Mouse (Mus musculus): ENCODE data around the gene Pkd1. TPM values are rescaled to one million over a fixed set of nuclear protein-coding genes. Genes with fewer than 3 reads are reported as not detected.

The Pkd1 gene
- polyA plus RNA-seq (2014; fragmentation: Illumina TruSeq; extraction: RNeasy Lipid Tissue Mini Kit (QIAGEN cat#74804); ENCODE audit: low read depth, low replicate concordance): 12.2 TPM

GRCm38 (mm10) chr17:24549618-24550415, at the start of gene Pkd1:
Gene Pkd1 (plus strand): TSS chr17:24549834.

DNA sequence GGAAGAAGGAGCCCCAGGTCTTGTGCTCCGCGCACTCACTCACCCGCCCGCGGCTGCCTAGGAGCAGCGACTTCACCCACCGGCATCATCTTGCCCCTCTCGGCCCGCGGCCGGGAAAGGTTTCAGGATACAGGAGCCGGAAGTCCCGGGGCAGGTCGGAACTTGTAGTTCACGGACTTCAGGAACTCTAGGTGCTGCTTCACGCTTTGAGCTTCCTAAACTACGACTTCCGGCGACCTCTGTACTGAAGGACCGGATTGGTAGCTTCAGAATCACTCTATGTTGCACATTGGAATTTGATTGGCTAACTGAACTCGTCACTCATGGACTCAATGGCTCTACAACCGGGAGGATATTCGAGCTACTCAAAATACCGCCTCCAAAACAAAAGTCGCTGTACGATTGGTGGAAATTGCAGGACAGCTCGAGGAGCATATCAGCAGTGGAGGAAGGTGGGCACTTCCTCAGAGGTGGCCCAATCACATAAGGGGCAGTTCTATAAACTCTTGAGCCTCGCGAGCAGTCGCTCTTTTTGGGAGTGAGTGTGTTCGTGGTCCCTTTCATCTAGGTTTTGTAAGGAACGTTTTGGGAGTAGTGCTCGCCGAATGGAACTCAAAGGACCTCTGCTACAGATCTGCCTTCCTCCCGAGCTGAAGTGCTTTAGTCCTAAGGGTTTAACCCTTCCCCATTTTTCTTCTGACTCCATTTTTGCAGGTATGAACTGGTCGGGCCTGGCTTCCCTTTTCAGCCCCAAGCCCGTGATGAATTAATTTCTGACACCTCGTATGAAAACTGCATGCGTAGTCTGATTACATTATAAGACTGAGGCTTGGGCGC, 21.7 kb upstream of the Pkd1 start, which contains the start of gene Traf7:
TSS of gene Traf7 (minus strand) at position 216 of the 837 bp plus-strand sequence.

DNA sequence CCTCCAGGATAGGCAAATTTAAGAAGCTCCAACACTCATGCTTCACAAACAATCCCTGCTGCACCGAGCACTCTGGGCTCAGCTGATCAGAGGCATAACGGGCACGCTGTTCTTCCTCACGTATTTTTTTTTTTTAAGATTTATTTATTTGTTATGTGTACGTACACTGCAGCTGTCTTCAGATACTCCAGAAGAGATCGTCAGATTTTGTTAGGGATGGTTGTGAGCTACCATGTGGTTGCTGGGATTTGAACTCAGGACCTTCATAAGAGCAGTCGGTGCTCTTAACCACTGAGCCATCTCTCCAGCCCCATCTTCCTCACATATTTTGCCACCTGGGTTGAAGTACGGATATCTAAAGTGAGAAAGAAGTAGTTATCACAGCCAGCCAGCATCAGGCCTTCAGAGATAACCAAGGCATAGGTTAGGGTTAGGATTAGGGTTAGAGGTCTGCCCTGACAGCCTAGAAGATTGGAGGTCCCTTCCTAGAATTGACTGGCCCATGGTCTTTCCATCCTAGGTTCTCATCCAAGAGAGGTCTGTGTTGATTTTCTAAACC, 15.4 kb upstream of the Pkd1 start, which contains the start of gene Rab26:
TSS of gene Rab26 (minus strand) at position 51 of the 559 bp plus-strand sequence.

DNA sequence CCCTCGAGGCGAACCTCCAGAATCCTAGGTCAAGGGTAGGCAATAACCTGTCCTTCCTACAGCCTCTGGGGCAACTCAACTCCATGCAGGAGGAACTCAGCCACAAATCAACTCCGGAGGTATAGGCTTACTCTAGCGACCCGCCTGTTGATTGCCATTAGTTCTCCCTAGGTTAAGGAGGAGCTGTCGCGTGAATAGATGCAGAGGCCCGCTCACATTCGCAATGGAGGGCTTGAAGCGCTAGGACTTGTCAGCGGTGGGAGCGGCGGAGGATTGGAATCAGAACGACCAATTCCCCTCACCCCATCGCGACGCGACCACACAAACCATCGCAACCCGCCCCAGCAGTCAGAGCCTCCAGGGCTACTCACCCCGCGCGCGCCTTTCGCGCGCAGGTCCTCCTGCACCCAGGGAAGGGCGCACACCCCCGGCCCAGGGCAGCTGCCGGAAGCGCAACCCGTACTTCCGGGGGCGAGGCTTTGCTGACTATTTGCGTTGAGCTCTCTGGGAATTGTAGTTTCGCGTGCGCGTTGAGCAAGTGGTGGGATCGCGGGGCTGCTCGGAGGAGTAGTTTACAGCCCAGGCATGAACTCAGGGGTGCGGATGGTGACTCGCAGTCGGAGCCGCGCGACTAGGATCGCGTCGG, 82.7 kb downstream of the Pkd1 start, which contains the start of the genes Tsc2 and Nthl1:
TSS of gene Tsc2 (minus strand) at position 464 of the 646 bp plus-strand sequence.
TSS of gene Nthl1 (plus strand) at position 514 of the 646 bp plus-strand sequence.

Other genes starting within 250 kb of the Pkd1 start
- not detected for gene Abca17, start 198.8 kb upstream of the Pkd1 start, polyA plus RNA-seq (2014; fragmentation: Illumina TruSeq; extraction: RNeasy Lipid Tissue Mini Kit (QIAGEN cat#74804); ENCODE audit: low read depth, low replicate concordance)
- 6.7 TPM for gene Abca3, start 197.9 kb upstream of the Pkd1 start, polyA plus RNA-seq (2014; fragmentation: Illumina TruSeq; extraction: RNeasy Lipid Tissue Mini Kit (QIAGEN cat#74804); ENCODE audit: low read depth, low replicate concordance)
- 57.2 TPM for gene Rnps1, start 135.3 kb upstream of the Pkd1 start, polyA plus RNA-seq (2014; fragmentation: Illumina TruSeq; extraction: RNeasy Lipid Tissue Mini Kit (QIAGEN cat#74804); ENCODE audit: low read depth, low replicate concordance)
- gene Eci1, start 123.2 kb upstream of the Pkd1 start, polyA plus RNA-seq (2014; fragmentation: Illumina TruSeq; extraction: RNeasy Lipid Tissue Mini Kit (QIAGEN cat#74804); ENCODE audit: low read depth, low replicate concordance): 15.6 TPM
- gene Dnase1l2, start 106.7 kb upstream of the Pkd1 start, polyA plus RNA-seq (2014; fragmentation: Illumina TruSeq; extraction: RNeasy Lipid Tissue Mini Kit (QIAGEN cat#74804); ENCODE audit: low read depth, low replicate concordance): 0.50 TPM
- gene E4f1, start 79.5 kb upstream of the Pkd1 start, polyA plus RNA-seq (2014; fragmentation: Illumina TruSeq; extraction: RNeasy Lipid Tissue Mini Kit (QIAGEN cat#74804); ENCODE audit: low read depth, low replicate concordance): 1.5 TPM
- 35.8 TPM for gene Pgp, start 79.4 kb upstream of the Pkd1 start, polyA plus RNA-seq (2014; fragmentation: Illumina TruSeq; extraction: RNeasy Lipid Tissue Mini Kit (QIAGEN cat#74804); ENCODE audit: low read depth, low replicate concordance)
- not detected for gene Bricd5, start 76.0 kb upstream of the Pkd1 start, polyA plus RNA-seq (2014; fragmentation: Illumina TruSeq; extraction: RNeasy Lipid Tissue Mini Kit (QIAGEN cat#74804); ENCODE audit: low read depth, low replicate concordance)
- 3.3 TPM for gene Mlst8, start 70.8 kb upstream of the Pkd1 start, polyA plus RNA-seq (2014; fragmentation: Illumina TruSeq; extraction: RNeasy Lipid Tissue Mini Kit (QIAGEN cat#74804); ENCODE audit: low read depth, low replicate concordance)
- 0.09 TPM for gene Caskin1, start 61.2 kb upstream of the Pkd1 start, polyA plus RNA-seq (2014; fragmentation: Illumina TruSeq; extraction: RNeasy Lipid Tissue Mini Kit (QIAGEN cat#74804); ENCODE audit: low read depth, low replicate concordance)
- gene Traf7, start 21.9 kb upstream of the Pkd1 start, polyA plus RNA-seq (2014; fragmentation: Illumina TruSeq; extraction: RNeasy Lipid Tissue Mini Kit (QIAGEN cat#74804); ENCODE audit: low read depth, low replicate concordance): 12.6 TPM
- gene Rab26, start 15.6 kb upstream of the Pkd1 start, polyA plus RNA-seq (2014; fragmentation: Illumina TruSeq; extraction: RNeasy Lipid Tissue Mini Kit (QIAGEN cat#74804); ENCODE audit: low read depth, low replicate concordance): 0.35 TPM
- 12.6 TPM for gene Tsc2, start 82.8 kb downstream of the Pkd1 start, polyA plus RNA-seq (2014; fragmentation: Illumina TruSeq; extraction: RNeasy Lipid Tissue Mini Kit (QIAGEN cat#74804); ENCODE audit: low read depth, low replicate concordance)
- gene Nthl1, start 82.8 kb downstream of the Pkd1 start, polyA plus RNA-seq (2014; fragmentation: Illumina TruSeq; extraction: RNeasy Lipid Tissue Mini Kit (QIAGEN cat#74804); ENCODE audit: low read depth, low replicate concordance): 0.35 TPM
- gene Slc9a3r2, start 100.5 kb downstream of the Pkd1 start, polyA plus RNA-seq (2014; fragmentation: Illumina TruSeq; extraction: RNeasy Lipid Tissue Mini Kit (QIAGEN cat#74804); ENCODE audit: low read depth, low replicate concordance): 6.4 TPM
- not detected for gene Npw, start 108.6 kb downstream of the Pkd1 start, polyA plus RNA-seq (2014; fragmentation: Illumina TruSeq; extraction: RNeasy Lipid Tissue Mini Kit (QIAGEN cat#74804); ENCODE audit: low read depth, low replicate concordance)
- gene Zfp598, start 119.9 kb downstream of the Pkd1 start, polyA plus RNA-seq (2014; fragmentation: Illumina TruSeq; extraction: RNeasy Lipid Tissue Mini Kit (QIAGEN cat#74804); ENCODE audit: low read depth, low replicate concordance): 3.1 TPM
- 1.1 TPM for gene Syngr3, start 140.1 kb downstream of the Pkd1 start, polyA plus RNA-seq (2014; fragmentation: Illumina TruSeq; extraction: RNeasy Lipid Tissue Mini Kit (QIAGEN cat#74804); ENCODE audit: low read depth, low replicate concordance)
- gene Gfer, start 146.3 kb downstream of the Pkd1 start, polyA plus RNA-seq (2014; fragmentation: Illumina TruSeq; extraction: RNeasy Lipid Tissue Mini Kit (QIAGEN cat#74804); ENCODE audit: low read depth, low replicate concordance): 13.7 TPM
- 14.0 TPM for gene Noxo1, start 146.4 kb downstream of the Pkd1 start, polyA plus RNA-seq (2014; fragmentation: Illumina TruSeq; extraction: RNeasy Lipid Tissue Mini Kit (QIAGEN cat#74804); ENCODE audit: low read depth, low replicate concordance)
- not detected for gene Tbl3, start 157.8 kb downstream of the Pkd1 start, polyA plus RNA-seq (2014; fragmentation: Illumina TruSeq; extraction: RNeasy Lipid Tissue Mini Kit (QIAGEN cat#74804); ENCODE audit: low read depth, low replicate concordance)
- gene Rnf151, start 168.2 kb downstream of the Pkd1 start, polyA plus RNA-seq (2014; fragmentation: Illumina TruSeq; extraction: RNeasy Lipid Tissue Mini Kit (QIAGEN cat#74804); ENCODE audit: low read depth, low replicate concordance): not detected
- gene Rps2, start 168.3 kb downstream of the Pkd1 start, polyA plus RNA-seq (2014; fragmentation: Illumina TruSeq; extraction: RNeasy Lipid Tissue Mini Kit (QIAGEN cat#74804); ENCODE audit: low read depth, low replicate concordance): 513 TPM
- 96.4 TPM for gene Ndufb10, start 174.6 kb downstream of the Pkd1 start, polyA plus RNA-seq (2014; fragmentation: Illumina TruSeq; extraction: RNeasy Lipid Tissue Mini Kit (QIAGEN cat#74804); ENCODE audit: low read depth, low replicate concordance)
- gene Rpl3l, start 178.0 kb downstream of the Pkd1 start, polyA plus RNA-seq (2014; fragmentation: Illumina TruSeq; extraction: RNeasy Lipid Tissue Mini Kit (QIAGEN cat#74804); ENCODE audit: low read depth, low replicate concordance): not detected
- gene Msrb1, start 186.8 kb downstream of the Pkd1 start, polyA plus RNA-seq (2014; fragmentation: Illumina TruSeq; extraction: RNeasy Lipid Tissue Mini Kit (QIAGEN cat#74804); ENCODE audit: low read depth, low replicate concordance): 5.8 TPM
- gene Hs3st6, start 203.2 kb downstream of the Pkd1 start, polyA plus RNA-seq (2014; fragmentation: Illumina TruSeq; extraction: RNeasy Lipid Tissue Mini Kit (QIAGEN cat#74804); ENCODE audit: low read depth, low replicate concordance): not detected